25 mouse cellular contexts compared by ENCODE assay signal in genomic region chr4:86119067-86119466, GRCm38 (mm10).
"Had no signal": no experiment of that assay in that cellular context is flagged by ENCODE, and none has a peak within 500 bp of the region (broad histone marks: within the 10 kb centered on the region; RNA-seq: fewer than 3 reads in every experiment).

No protein-coding gene starts in this region.

- H3K4me1 ChIP-seq: heart, embryonic 10.5 days; hindbrain, embryonic 10.5 days; hindbrain, embryonic 12.5 days had no signal

- H3K4me2 ChIP-seq: heart, embryonic 12.5 days; hindbrain, embryonic 12.5 days; hindbrain, embryonic 14.5 days; intestine, embryonic 15.5 days; liver, embryonic 11.5 days had no signal

- H3K27me3 ChIP-seq: heart, embryonic 12.5 days; hindbrain, embryonic 12.5 days; intestine, embryonic 15.5 days had no signal

- H3K4me3 ChIP-seq: gastrocnemius, adult 2 months; heart, embryonic 10.5 days; heart, embryonic 12.5 days; hindbrain, embryonic 10.5 days; hindbrain, embryonic 12.5 days; intestine, embryonic 15.5 days; layer of hippocampus, adult 2 months; left cerebral cortex, adult 2 months had no signal

- H3K9me3 ChIP-seq: heart, embryonic 10.5 days; heart, embryonic 12.5 days; hindbrain, embryonic 10.5 days; hindbrain, embryonic 12.5 days; intestine, embryonic 15.5 days had no signal

- H3K27ac ChIP-seq: gastrocnemius, adult 2 months; heart, embryonic 10.5 days; hindbrain, embryonic 10.5 days; hindbrain, embryonic 12.5 days; hindbrain, embryonic 14.5 days; intestine, embryonic 15.5 days; layer of hippocampus, adult 2 months; left cerebral cortex, adult 2 months; liver, embryonic 14.5 days had no signal

- H3K36me3 ChIP-seq: heart, embryonic 10.5 days; heart, embryonic 12.5 days; hindbrain, embryonic 10.5 days; hindbrain, embryonic 12.5 days; intestine, embryonic 15.5 days had no signal

- H3K9ac ChIP-seq: forebrain, postnatal 0 days; heart, embryonic 12.5 days; hindbrain, embryonic 12.5 days; hindbrain, embryonic 14.5 days; intestine, embryonic 15.5 days; liver, embryonic 14.5 days had no signal

- DNase-seq: forebrain, postnatal 0 days; gastrocnemius, adult 2 months; gastrocnemius, postnatal 10 days; gastrocnemius, postnatal 25 days; heart, adult 18-20 months; heart, postnatal 10 days; heart, postnatal 4 days; kidney, adult 11 months; kidney, adult 2 months; kidney, postnatal 10 days; kidney, postnatal 25 days; kidney, postnatal 4 days; liver had no signal

- ATAC-seq: forebrain, postnatal 0 days; hindbrain, embryonic 16.5 days; inflammation-experienced regulatory T-cells, adult 6 months; intestine, embryonic 15.5 days had no signal
